ENCODE assay signal across 23 mouse cellular contexts in the genomic region with DNA sequence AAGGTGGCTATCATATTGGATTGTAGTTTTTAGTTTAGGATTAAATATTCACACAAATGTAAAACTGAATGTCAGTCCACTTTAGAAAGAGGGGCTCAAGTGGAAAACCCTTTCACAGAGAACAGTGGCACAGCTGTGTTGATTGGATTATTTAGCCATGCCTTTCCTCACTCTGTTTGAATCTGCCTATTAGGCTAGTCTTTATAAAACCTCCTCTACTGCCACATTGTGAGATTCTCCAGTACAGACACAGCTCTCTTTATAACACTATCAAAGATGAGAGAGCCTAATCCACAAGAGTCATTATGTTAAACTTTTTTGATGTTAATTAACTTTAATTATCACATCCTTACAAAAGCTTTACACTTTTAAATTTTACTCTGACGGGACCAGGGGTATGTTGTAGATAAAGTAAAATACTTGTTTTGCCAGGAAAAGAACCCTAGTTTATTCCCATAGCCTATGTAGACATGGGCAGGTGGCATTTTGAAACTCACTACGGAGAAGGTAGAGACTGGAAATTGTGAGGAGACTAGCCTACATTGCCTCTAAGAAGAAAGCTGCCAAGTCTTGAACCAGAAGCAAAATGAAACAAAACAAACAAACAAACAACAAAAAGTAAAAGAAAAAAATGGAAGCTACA.
A peak's percentile ranks its signal among the peaks of the same experiment; 100 is the strongest.
DNase-seq lines count a peak whose midpoint lies in the region; ATAC-seq and TF ChIP-seq lines count a peak whose summit lies in the region.
"Had no signal": no experiment of that assay in that cellular context is flagged by ENCODE, and none has a peak within 500 bp of the region (broad histone marks: within the 10 kb centered on the region; RNA-seq: fewer than 3 reads in every experiment).

No protein-coding gene starts in this region.

- no peak overlapping the region for H3K4me3 ChIP-seq in midbrain, embryonic 12.5 days
- H3K4me3 ChIP-seq in midbrain, embryonic 16.5 days (ENCODE audit: low read depth, low read length) = no peak overlapping the region
- no peak overlapping the region for H3K4me3 ChIP-seq in forebrain, embryonic 15.5 days
- H3K4me3 ChIP-seq: embryonic facial prominence, embryonic 13.5 days; gastrocnemius, adult 2 months; heart, embryonic 12.5 days; hindbrain, embryonic 10.5 days had no signal

- H3K9me3 ChIP-seq in midbrain, embryonic 12.5 days = no peaks in the 10 kb centered on the region
- H3K9me3 ChIP-seq in midbrain, embryonic 16.5 days (replicated peaks; ENCODE audit: control insufficient read depth, low read length, poor library complexity, severe bottlenecking) = no peaks in the 10 kb centered on the region
- no peaks in the 10 kb centered on the region for H3K9me3 ChIP-seq in forebrain, embryonic 15.5 days
- H3K9me3 ChIP-seq: embryonic facial prominence, embryonic 13.5 days; G1E; heart, embryonic 12.5 days; hindbrain, embryonic 10.5 days had no signal

- no peaks in the 10 kb centered on the region; the same call in 1 of the 2 replicates for H3K4me1 ChIP-seq in midbrain, embryonic 12.5 days
- no peaks in the 10 kb centered on the region for H3K4me1 ChIP-seq in midbrain, embryonic 16.5 days (ENCODE audit: control insufficient read depth, insufficient read depth, low read length)
- H3K4me1 ChIP-seq in forebrain, embryonic 15.5 days = no peaks in the 10 kb centered on the region
- H3K4me1 ChIP-seq: embryonic facial prominence, embryonic 13.5 days; heart, embryonic 12.5 days; hindbrain, embryonic 10.5 days had no signal

- peak; percentile 2 for DNase-seq in embryo, embryonic 10.5 days (ENCODE audit: low spot score)
- DNase-seq in embryo, embryonic 9.5 days (ENCODE audit: extremely low spot score) = no peak
- peak; percentile 77 for DNase-seq in brain, embryonic 14.5 days (ENCODE audit: low read depth)
- DNase-seq in lung, postnatal 4 days = no peak
- DNase-seq in frontal cortex, adult 2 months (ENCODE audit: extremely low spot score in 1 of 2, low spot score in 1 of 2) = no peak
- DNase-seq: adrenal gland, adult 8-10 months; adrenal gland, postnatal 36 days; B cell, adult 2 months; cerebellum, adult 11 months; cerebellum, adult 8-10 months; cerebellum, postnatal 14 days; gastrocnemius, adult 2 months; gastrocnemius, postnatal 25 days had no signal

- WGBS in midbrain, embryonic 12.5 days = 22% methylated on average over 2 of the region's 2 CpGs
- WGBS in midbrain, embryonic 16.5 days = 23% methylated on average over 2 of the region's 2 CpGs
- whole genome bisulfite sequencing in forebrain, embryonic 15.5 days = 13% methylated on average over 2 of the region's 2 CpGs

- peak; percentile 94 for ATAC-seq in midbrain, embryonic 12.5 days (ENCODE audit: low FRiP score, low read depth)
- ATAC-seq in midbrain, embryonic 16.5 days = no peak
- peak; percentile 87 for ATAC-seq in forebrain, embryonic 15.5 days (replicated peaks)
- ATAC-seq: CD4-positive, CD25-positive, alpha-beta regulatory T cell, adult 4 months; hindbrain, embryonic 16.5 days; inflammation-experienced regulatory T-cells, adult 6 months had no signal

- no peak for TF ChIP-seq CTCF in brain, embryonic 14.5 days (IDR thresholded peaks at IDR 0.05; ENCODE audit: borderline replicate concordance, extremely low read depth, insufficient read depth, insufficient read length)

- no peak overlapping the region for H3K27ac ChIP-seq in midbrain, embryonic 12.5 days (replicated peaks)
- H3K27ac ChIP-seq in midbrain, embryonic 16.5 days (ENCODE audit: low read length) = no peak overlapping the region
- no peak overlapping the region for H3K27ac ChIP-seq in forebrain, embryonic 15.5 days (replicated peaks)
- H3K27ac ChIP-seq: embryonic facial prominence, embryonic 13.5 days; gastrocnemius, adult 2 months; hindbrain, embryonic 10.5 days had no signal

- H3K4me2 ChIP-seq in midbrain, embryonic 12.5 days (replicated peaks) = no peak overlapping the region
- no peak overlapping the region for H3K4me2 ChIP-seq in midbrain, embryonic 16.5 days (ENCODE audit: low read length)
- H3K4me2 ChIP-seq in forebrain, embryonic 15.5 days (replicated peaks) = no peak overlapping the region
- H3K4me2 ChIP-seq: embryonic facial prominence, embryonic 13.5 days; heart, embryonic 12.5 days had no signal

- TF ChIP-seq POLR2A in brain, embryonic 14.5 days (IDR thresholded peaks at IDR 0.05; ENCODE audit: borderline replicate concordance, extremely low read depth, insufficient read depth, insufficient read length, poor library complexity, severe bottlenecking) = no peak

- no peaks in the 10 kb centered on the region for H3K36me3 ChIP-seq in midbrain, embryonic 12.5 days
- no peaks in the 10 kb centered on the region for H3K36me3 ChIP-seq in midbrain, embryonic 16.5 days (ENCODE audit: control insufficient read depth, insufficient read depth, low read length)
- H3K36me3 ChIP-seq in forebrain, embryonic 15.5 days = no peaks in the 10 kb centered on the region
- H3K36me3 ChIP-seq: embryonic facial prominence, embryonic 13.5 days; G1E; heart, embryonic 12.5 days; hindbrain, embryonic 10.5 days had no signal

- no peak overlapping the region for H3K9ac ChIP-seq in midbrain, embryonic 12.5 days (replicated peaks)
- H3K9ac ChIP-seq in midbrain, embryonic 16.5 days (ENCODE audit: low read depth, low read length) = no peak overlapping the region
- no peak overlapping the region for H3K9ac ChIP-seq in forebrain, embryonic 15.5 days (replicated peaks)
- H3K9ac ChIP-seq: embryonic facial prominence, embryonic 13.5 days; heart, embryonic 12.5 days had no signal

- H3K27me3 ChIP-seq in midbrain, embryonic 12.5 days = peaks cover 3% of the 10 kb centered on the region; the same call in 1 of the 2 replicates
- no peaks in the 10 kb centered on the region for H3K27me3 ChIP-seq in midbrain, embryonic 16.5 days (ENCODE audit: control insufficient read depth, insufficient read depth, low read depth, low read length)
- H3K27me3 ChIP-seq in forebrain, embryonic 15.5 days = no peaks in the 10 kb centered on the region
- H3K27me3 ChIP-seq: embryonic facial prominence, embryonic 13.5 days; heart, embryonic 12.5 days had no signal

Comparison
In these comparisons a context has a peak if more than half of its experiments do, and no peak if none do; other contexts are left out.
1. DNase-seq: peak in embryo, embryonic 10.5 days (single experiment) and brain, embryonic 14.5 days (single experiment); none in embryo, embryonic 9.5 days (single experiment), lung, postnatal 4 days (0 of 2) and frontal cortex, adult 2 months (0 of 2).